29 mouse cellular contexts compared by ENCODE assay signal in genomic region chr5:17141555-17141954, GRCm38 (mm10).
A peak's percentile ranks its signal among the peaks of the same experiment; 100 is the strongest.
DNase-seq lines count a peak whose midpoint lies in the region; ATAC-seq lines count a peak whose summit lies in the region.
"Had no signal": no experiment of that assay in that cellular context is flagged by ENCODE, and none has a peak within 500 bp of the region (broad histone marks: within the 10 kb centered on the region; RNA-seq: fewer than 3 reads in every experiment).

No protein-coding gene starts in this region.

- intact Hi-C loops in left cerebral cortex, postnatal 36 days (cut with DNase I): no loop called here

- no peak overlapping the region for H3K4me2 ChIP-seq in intestine, embryonic 16.5 days (ENCODE audit: low read depth, low read length)
- no peak overlapping the region for H3K4me2 ChIP-seq in kidney, embryonic 16.5 days (replicated peaks; ENCODE audit: low read depth, low read length)
- H3K4me2 ChIP-seq: embryonic facial prominence, embryonic 13.5 days; forebrain, embryonic 13.5 days; heart, embryonic 15.5 days; hindbrain, embryonic 14.5 days; liver, embryonic 13.5 days; lung, embryonic 15.5 days; neural tube, embryonic 13.5 days had no signal

- no peaks in the 10 kb centered on the region for H3K4me1 ChIP-seq in intestine, embryonic 16.5 days (ENCODE audit: control insufficient read depth, insufficient read depth, low read length)
- no peaks in the 10 kb centered on the region for H3K4me1 ChIP-seq in kidney, embryonic 16.5 days (ENCODE audit: insufficient read depth, low read length)
- H3K4me1 ChIP-seq: embryonic facial prominence, embryonic 13.5 days; forebrain, embryonic 13.5 days; heart, embryonic 15.5 days; limb, embryonic 10.5 days; liver, embryonic 13.5 days; lung, embryonic 15.5 days; neural tube, embryonic 13.5 days had no signal

- H3K27me3 ChIP-seq in intestine, embryonic 16.5 days (replicated peaks; ENCODE audit: control insufficient read depth, insufficient read depth, low read length): no peaks in the 10 kb centered on the region
- H3K27me3 ChIP-seq in kidney, embryonic 16.5 days (ENCODE audit: insufficient read depth, low read length): no peaks in the 10 kb centered on the region
- H3K27me3 ChIP-seq: embryonic facial prominence, embryonic 13.5 days; forebrain, embryonic 13.5 days; heart, embryonic 15.5 days; liver, embryonic 13.5 days; lung, embryonic 15.5 days; neural tube, embryonic 13.5 days had no signal

- H3K4me3 ChIP-seq in intestine, embryonic 16.5 days (ENCODE audit: low read length): no peak overlapping the region
- no peak overlapping the region for H3K4me3 ChIP-seq in kidney, embryonic 16.5 days (ENCODE audit: low read length)
- H3K4me3 ChIP-seq: embryonic facial prominence, embryonic 13.5 days; erythroblast, embryonic 14.5 days; forebrain, embryonic 13.5 days; heart, embryonic 15.5 days; limb, embryonic 10.5 days; liver, embryonic 13.5 days; lung, embryonic 15.5 days; myocyte; neural tube, embryonic 13.5 days had no signal

- H3K27ac ChIP-seq in intestine, embryonic 16.5 days (ENCODE audit: low read length): no peak overlapping the region
- H3K27ac ChIP-seq in kidney, embryonic 16.5 days (ENCODE audit: low read length): peak overlapping the region; percentile 56; the same call in 1 of the 2 replicates
- H3K27ac ChIP-seq: embryonic facial prominence, embryonic 13.5 days; forebrain, embryonic 13.5 days; heart, embryonic 15.5 days; hindbrain, embryonic 14.5 days; limb, embryonic 10.5 days; liver, embryonic 13.5 days; lung, embryonic 15.5 days; neural tube, embryonic 13.5 days had no signal

- DNase-seq in kidney, adult 18-20 months: peak; percentile 29
- peak; percentile 4 to 25 for DNase-seq in kidney, postnatal 4 days
- DNase-seq in left cerebral cortex, postnatal 36 days (ENCODE audit: low spot score in 2 of 2): no peak
- DNase-seq in spleen, postnatal 4 days (ENCODE audit: low spot score in 2 of 2): no peak
- DNase-seq: adrenal gland, postnatal 14 days; cerebellum, adult 2 months; cerebellum, postnatal 36 days; embryo, embryonic 11 days; heart, postnatal 4 days; liver, embryonic 13.5 days; lung, postnatal 4 days; retina, postnatal 1 day; right cerebral cortex, postnatal 25 days; spleen, adult 18-20 months; thymus, adult 18-20 months; thymus, postnatal 4 days had no signal

- no peaks in the 10 kb centered on the region for H3K9me3 ChIP-seq in intestine, embryonic 16.5 days (ENCODE audit: control insufficient read depth, low read length)
- no peaks in the 10 kb centered on the region for H3K9me3 ChIP-seq in kidney, embryonic 16.5 days (ENCODE audit: low read length)
- H3K9me3 ChIP-seq: embryonic facial prominence, embryonic 13.5 days; forebrain, embryonic 13.5 days; heart, embryonic 15.5 days; limb, embryonic 10.5 days; liver, embryonic 13.5 days; lung, embryonic 15.5 days; neural tube, embryonic 13.5 days had no signal

- H3K9ac ChIP-seq in intestine, embryonic 16.5 days (ENCODE audit: low read depth, low read length): no peak overlapping the region
- H3K9ac ChIP-seq in kidney, embryonic 16.5 days (replicated peaks; ENCODE audit: low read length): no peak overlapping the region
- H3K9ac ChIP-seq: embryonic facial prominence, embryonic 13.5 days; forebrain, embryonic 13.5 days; heart, embryonic 15.5 days; hindbrain, embryonic 14.5 days; liver, embryonic 13.5 days; lung, embryonic 15.5 days; neural tube, embryonic 13.5 days had no signal

- peak; percentile 63 for ATAC-seq in intestine, embryonic 16.5 days
- peak; percentile 92 for ATAC-seq in kidney, embryonic 16.5 days (ENCODE audit: low FRiP score, low TSS enrichment)
- no peak for ATAC-seq in activated CD4-positive, CD25-positive, alpha-beta regulatory T cell, adult 4 months
- ATAC-seq: forebrain, embryonic 13.5 days; midbrain, embryonic 16.5 days had no signal

- no peaks in the 10 kb centered on the region for H3K36me3 ChIP-seq in intestine, embryonic 16.5 days (ENCODE audit: control insufficient read depth, insufficient read depth, low read length)
- H3K36me3 ChIP-seq in kidney, embryonic 16.5 days (ENCODE audit: insufficient read depth, low read length): no peaks in the 10 kb centered on the region
- H3K36me3 ChIP-seq: embryonic facial prominence, embryonic 13.5 days; heart, embryonic 15.5 days; limb, embryonic 10.5 days; liver, embryonic 13.5 days; lung, embryonic 15.5 days; neural tube, embryonic 13.5 days had no signal

Comparison
In these comparisons a context has a peak if more than half of its experiments do, and no peak if none do; other contexts are left out.
1. DNase-seq: peak in kidney, adult 18-20 months (single experiment) and kidney, postnatal 4 days (2 of 2); none in left cerebral cortex, postnatal 36 days (0 of 2) and spleen, postnatal 4 days (0 of 2).